Mouse (Mus musculus) embryonic facial prominence, embryonic 12.5 days (tissue): ENCODE data around the gene Cmc1. TPM values are rescaled to one million over a fixed set of nuclear protein-coding genes. Genes with fewer than 3 reads are reported as not detected.
A peak's percentile ranks its signal among the peaks of the same experiment; 100 is the strongest.
"Not testable (repeated sequence)": the region's sequence is repeated elsewhere in the genome, so short reads cannot be mapped to it uniquely, and the experiment has no call there.

ENCODE experiments used
- ATAC-seq: fragments of 200-750 bp; cut with Nextera tagmentation; 2 replicates; pipeline ENCODE4 v1.8.0; 2017; ENCODE audit not compliant: insufficient number of reproducible peaks, insufficient read depth, low FRiP score, low TSS enrichment
- H3K27ac ChIP-seq: fragments of 300-500 bp; sonication (generic); 2 replicates; pipeline ENCODE4 v1.5.1; 2016; ENCODE audit warnings: mild to moderate bottlenecking
- H3K27me3 ChIP-seq: fragments of 300-500 bp; sonication (generic); 2 replicates; pipeline ENCODE4 v1.6.1; 2016; ENCODE audit warnings: mild to moderate bottlenecking, moderate library complexity
- H3K36me3 ChIP-seq: fragments of 300-500 bp; sonication (generic); 2 replicates; pipeline ENCODE4 v1.6.1; 2016; ENCODE audit warnings: mild to moderate bottlenecking
- H3K4me1 ChIP-seq: fragments of 300-500 bp; sonication (generic); 2 replicates; pipeline ENCODE4 v1.6.1; 2016
- H3K4me2 ChIP-seq: fragments of 300-500 bp; sonication (generic); replicated peaks from 2 replicates; pipeline ENCODE4 v1.6.1; 2016; ENCODE audit warnings: mild to moderate bottlenecking, moderate library complexity
- H3K4me3 ChIP-seq: fragments of 300-500 bp; sonication (generic); 2 replicates; pipeline ENCODE4 v1.5.1; 2016; ENCODE audit warnings: mild to moderate bottlenecking
- H3K9ac ChIP-seq: fragments of 300-500 bp; sonication (generic); 2 replicates; pipeline ENCODE4 v1.6.1; 2016; ENCODE audit warnings: mild to moderate bottlenecking, moderate library complexity
- H3K9me3 ChIP-seq: fragments of 300-500 bp; sonication (generic); 2 replicates; pipeline ENCODE4 v1.6.1; 2016; ENCODE audit warnings: mild to moderate bottlenecking, moderate library complexity
- whole genome bisulfite sequencing: fragments of 180-500 bp; shearing (Covaris S2); methylation state at CpG from one replicate; pipeline ENCODE4 v1.1.7; 2016; 5-methylcytosine and 5-hydroxymethylcytosine counted together
- polyA plus RNA-seq: library from polyadenylated mRNA; unstranded; fragments of >200 nt; fragmentation: Nextera tagmentation; extraction: Ambion mirVana; gene quantifications from 2 replicates; pipeline ENCODE4 v1.2.1, GENCODE M21; 2016

The Cmc1 gene
- polyA plus RNA-seq, 1 experiment from 2014 or later: 44.8 TPM

DNA sequence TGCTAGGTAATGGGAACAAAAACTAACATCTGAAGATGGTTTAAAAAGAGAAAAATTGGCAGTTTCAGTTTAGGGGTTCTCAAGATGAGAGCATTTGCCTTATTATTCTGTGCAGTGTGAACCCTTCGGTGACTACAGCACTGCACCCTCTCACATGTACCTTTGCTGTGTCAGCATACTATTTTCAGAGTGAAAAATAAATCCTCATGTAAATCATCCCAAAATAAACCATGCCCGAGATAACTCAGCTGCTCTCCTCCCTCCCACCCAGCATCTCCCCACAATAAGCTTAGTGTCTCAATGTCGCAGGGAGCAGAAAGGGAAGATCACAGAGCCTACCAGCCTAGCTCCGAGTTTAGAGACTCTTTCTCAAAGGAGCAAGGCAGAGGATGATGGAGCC lies 23.1 kb upstream of the Cmc1 start:
- Histone ChIP-seq H3K4me3 (no peak overlapping the region), H3K4me1 (no peaks in the 10 kb centered on the region), H3K36me3 (no peaks in the 10 kb centered on the region), H3K27me3 (no peaks in the 10 kb centered on the region), H3K27ac (no peak overlapping the region), H3K4me2 (no peak overlapping the region), H3K9me3 (0 out of 2 replicates have a peak, but pooled peaks cover 3% of the 10 kb centered on the region), H3K9ac (no peak overlapping the region)
- WGBS: 83% methylated on average over 4 of the region's 4 CpGs
- ATAC-seq: no peak

DNA sequence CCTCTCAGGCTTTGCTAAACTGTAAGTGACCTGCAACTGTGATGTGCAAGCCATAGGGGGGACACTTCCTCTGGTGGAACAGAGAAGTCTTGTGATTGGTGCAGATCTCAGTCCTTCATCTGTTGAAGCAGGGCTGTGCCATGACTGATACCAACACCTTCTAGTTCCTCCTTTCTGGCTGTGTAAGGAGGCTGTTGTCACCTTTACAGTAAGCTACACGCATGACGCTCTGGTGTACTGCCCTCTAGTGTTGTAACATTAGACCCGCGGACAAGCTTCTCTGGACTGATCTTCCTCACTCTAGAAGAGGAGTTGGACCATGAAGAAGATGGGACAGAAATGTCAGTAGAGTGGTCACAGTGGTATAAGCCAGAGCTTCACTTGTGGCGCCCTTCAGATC lies 18.6 kb upstream of the Cmc1 start:
- ATAC-seq: no peak
- Histone ChIP-seq H3K4me1 (no peaks in the 10 kb centered on the region), H3K36me3 (no peaks in the 10 kb centered on the region), H3K4me3 (no peak overlapping the region), H3K9ac (no peak overlapping the region), H3K27ac (no peak overlapping the region), H3K27me3 (no peaks in the 10 kb centered on the region), H3K9me3 (0 out of 2 replicates have a peak, but pooled peaks cover 3% of the 10 kb centered on the region), H3K4me2 (no peak overlapping the region)
- 36% methylated on average over 5 of the region's 5 CpGs for WGBS

- no peaks in the 10 kb centered on the region for H3K36me3 ChIP-seq
- ATAC-seq: no peak
- H3K4me3 ChIP-seq: no peak overlapping the region
- no peak overlapping the region for H3K9ac ChIP-seq
- no peaks in the 10 kb centered on the region for H3K4me1 ChIP-seq
- H3K9me3 ChIP-seq: no peaks in the 10 kb centered on the region
- H3K27ac ChIP-seq: no peak overlapping the region
- no peaks in the 10 kb centered on the region for H3K27me3 ChIP-seq
- WGBS: 91% methylated on average over 6 of the region's 6 CpGs
- no peak overlapping the region for H3K4me2 ChIP-seq
Measured at GRCm38 (mm10) chr9:118167606-118168005, 17.6 kb upstream of the Cmc1 start.

DNA sequence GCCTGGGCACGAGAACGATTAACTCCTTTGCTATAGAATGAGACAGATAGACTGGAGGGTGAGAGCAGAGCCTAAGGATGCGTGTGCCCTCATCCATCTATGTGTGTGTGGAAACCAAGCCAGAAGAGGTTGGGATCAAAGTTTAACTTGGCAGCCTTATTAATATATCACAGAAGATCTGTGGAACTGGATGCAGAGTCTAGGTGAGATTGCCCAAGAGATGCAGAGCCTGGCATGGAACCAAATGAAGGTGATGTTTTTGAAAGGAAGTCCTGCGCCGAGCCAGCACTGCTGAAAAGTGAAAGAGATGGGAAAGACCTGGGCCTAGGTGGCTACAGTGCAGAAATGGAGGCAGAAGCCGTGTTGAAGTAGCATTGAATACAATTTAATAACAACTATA lies 11.6 kb upstream of the Cmc1 start:
- no peak overlapping the region for H3K4me3 ChIP-seq
- no peaks in the 10 kb centered on the region for H3K36me3 ChIP-seq
- no peak overlapping the region for H3K9ac ChIP-seq
- ATAC-seq: no peak
- H3K4me1 ChIP-seq: no peaks in the 10 kb centered on the region
- no peak overlapping the region for H3K4me2 ChIP-seq
- no peak overlapping the region for H3K27ac ChIP-seq
- H3K27me3 ChIP-seq: no peaks in the 10 kb centered on the region
- 93% methylated on average over 6 of the region's 6 CpGs for WGBS
- H3K9me3 ChIP-seq: no peaks in the 10 kb centered on the region

DNA sequence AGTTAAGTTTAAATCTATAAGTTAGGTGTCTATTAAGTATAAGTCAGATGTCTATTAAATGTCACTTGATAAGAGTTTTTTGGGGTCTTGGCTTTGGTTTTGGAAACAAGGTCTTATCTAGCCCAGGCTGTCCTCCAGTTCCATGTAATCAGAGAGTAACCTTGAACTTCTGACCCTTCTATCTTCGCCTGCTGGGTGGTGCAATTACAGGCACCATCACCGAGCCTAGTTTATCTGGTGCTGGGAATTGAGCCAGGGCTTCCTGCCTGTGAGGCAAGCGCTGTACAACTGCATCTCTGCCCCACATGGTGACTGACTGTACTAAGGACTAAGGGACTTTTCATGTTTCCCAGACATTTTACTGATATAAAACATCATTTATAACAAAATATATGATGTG lies 10.0 kb upstream of the Cmc1 start:
- H3K9me3 ChIP-seq: no peaks in the 10 kb centered on the region
- H3K4me2 ChIP-seq: no peak overlapping the region
- no peak for ATAC-seq
- no peaks in the 10 kb centered on the region for H3K4me1 ChIP-seq
- H3K4me3 ChIP-seq: no peak overlapping the region
- no peak overlapping the region for H3K9ac ChIP-seq
- no peak overlapping the region for H3K27ac ChIP-seq
- H3K27me3 ChIP-seq: no peaks in the 10 kb centered on the region
- WGBS: 72% methylated on average over 3 of the region's 3 CpGs
- H3K36me3 ChIP-seq: no peaks in the 10 kb centered on the region

GRCm38 (mm10) chr9:118158201-118158600 lies 8.2 kb upstream of the Cmc1 start:
- Histone ChIP-seq H3K4me1 (no peaks in the 10 kb centered on the region), H3K27ac (no peak overlapping the region), H3K4me3 (no peak overlapping the region), H3K36me3 (no peaks in the 10 kb centered on the region), H3K4me2 (no peak overlapping the region), H3K9me3 (no peaks in the 10 kb centered on the region), H3K27me3 (no peaks in the 10 kb centered on the region), H3K9ac (no peak overlapping the region)
- ATAC-seq: no peak
- WGBS: 93% methylated on average over 4 of the region's 4 CpGs

DNA sequence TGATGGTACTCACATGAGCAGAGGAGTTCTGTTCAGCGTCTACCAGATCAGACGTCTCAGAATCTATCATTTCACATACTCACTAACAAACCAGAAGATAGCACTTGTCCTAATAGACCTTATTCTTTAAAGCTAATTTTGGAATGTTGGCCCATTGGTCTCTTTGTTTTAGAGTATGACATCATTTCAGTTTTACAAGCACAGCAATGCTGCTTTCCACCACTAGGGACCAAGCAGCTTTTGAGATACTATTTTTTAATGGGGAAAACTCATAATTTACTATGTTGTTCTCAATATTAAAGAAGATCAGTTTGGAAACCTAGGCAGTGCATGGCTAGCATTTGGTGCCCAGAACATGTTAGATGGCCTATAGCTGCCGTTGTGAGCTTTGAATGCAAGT lies 7.3 kb upstream of the Cmc1 start:
- no peak overlapping the region for H3K4me2 ChIP-seq
- H3K9me3 ChIP-seq: no peaks in the 10 kb centered on the region
- H3K4me1 ChIP-seq: no peaks in the 10 kb centered on the region
- H3K27me3 ChIP-seq: no peaks in the 10 kb centered on the region
- no peak overlapping the region for H3K4me3 ChIP-seq
- no peak for ATAC-seq
- no peak overlapping the region for H3K27ac ChIP-seq
- 90% methylated on average over 3 of the region's 3 CpGs for WGBS
- no peak overlapping the region for H3K9ac ChIP-seq
- no peaks in the 10 kb centered on the region for H3K36me3 ChIP-seq

DNA sequence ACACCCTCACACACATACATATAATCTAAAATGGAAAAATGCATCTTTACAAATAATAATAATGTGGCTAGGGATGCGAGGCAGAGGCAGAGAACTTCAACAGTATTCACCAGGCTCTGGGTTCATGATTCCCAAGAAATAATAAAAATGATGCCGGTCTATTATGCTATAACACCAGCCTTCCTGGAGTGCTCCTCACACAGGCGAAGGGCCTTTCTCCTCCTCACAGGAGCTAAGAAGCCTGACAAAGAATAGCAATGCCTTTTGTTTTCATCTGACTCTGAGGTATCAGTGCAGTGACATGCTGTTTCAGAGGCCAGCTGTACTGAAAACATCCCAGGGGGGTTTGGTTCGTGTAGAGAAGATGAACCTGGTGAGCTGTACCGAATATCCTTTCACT lies 4.7 kb upstream of the Cmc1 start:
- Histone ChIP-seq H3K4me2 (no peak overlapping the region), H3K4me3 (no peak overlapping the region), H3K4me1 (no peaks in the 10 kb centered on the region), H3K9ac (no peak overlapping the region), H3K9me3 (no peaks in the 10 kb centered on the region), H3K27me3 (no peaks in the 10 kb centered on the region), H3K36me3 (no peaks in the 10 kb centered on the region), H3K27ac (no peak overlapping the region)
- WGBS: 87% methylated on average over 5 of the region's 5 CpGs
- no peak for ATAC-seq

DNA sequence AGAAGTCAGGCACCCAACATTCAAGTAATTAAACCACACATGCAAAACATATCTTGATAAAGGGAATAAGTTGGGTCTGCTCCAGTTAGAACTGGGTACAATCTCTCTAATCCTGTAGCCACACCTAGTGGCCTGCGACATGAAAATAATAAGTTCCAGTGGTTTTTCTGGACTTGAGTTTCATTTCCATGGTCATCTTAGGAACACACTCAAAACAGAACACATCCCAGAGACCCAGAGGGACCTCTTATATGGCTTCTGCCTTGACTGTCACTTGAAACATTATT lies 1.2 kb upstream of the Cmc1 start:
- H3K27ac ChIP-seq: no peak overlapping the region
- no peaks in the 10 kb centered on the region for H3K9me3 ChIP-seq
- H3K4me1 ChIP-seq: peaks cover 7% of the 10 kb centered on the region; the same call in 1 of the 2 replicates
- no peak for ATAC-seq
- WGBS: 89% methylated on average over 1 of the region's 1 CpGs
- H3K9ac ChIP-seq: no peak overlapping the region
- H3K36me3 ChIP-seq: no peaks in the 10 kb centered on the region
- no peaks in the 10 kb centered on the region for H3K27me3 ChIP-seq
- no peak overlapping the region for H3K4me2 ChIP-seq
- no peak overlapping the region for H3K4me3 ChIP-seq

- H3K27ac ChIP-seq: no peak overlapping the region
- H3K36me3 ChIP-seq: no peaks in the 10 kb centered on the region
- 88% methylated on average over 20 of the region's 20 CpGs for WGBS
- H3K27me3 ChIP-seq: no peaks in the 10 kb centered on the region
- no peak overlapping the region for H3K9ac ChIP-seq
- H3K4me3 ChIP-seq: peak overlapping the region; percentile 75
- peak; percentile 35 for ATAC-seq
- H3K4me2 ChIP-seq: peak overlapping the region; percentile 58
- no peaks in the 10 kb centered on the region for H3K9me3 ChIP-seq
- H3K4me1 ChIP-seq: peaks cover 7% of the 10 kb centered on the region; the same call in 1 of the 2 replicates
Measured at GRCm38 (mm10) chr9:118150429-118151220, 648 bp upstream of the Cmc1 start.

- H3K9me3 ChIP-seq, H3K4me1 ChIP-seq, ATAC-seq, H3K4me3 ChIP-seq, H3K27me3 ChIP-seq, H3K9ac ChIP-seq, H3K4me2 ChIP-seq, H3K27ac ChIP-seq: not testable (repeated sequence)
- 84% methylated on average over 3 of the region's 3 CpGs for WGBS
- H3K36me3 ChIP-seq: peaks cover 12% of the 10 kb centered on the region; the same call in 1 of the 2 replicates
Measured at GRCm38 (mm10) chr9:118140356-118140755, 9.6 kb downstream of the Cmc1 start.

DNA sequence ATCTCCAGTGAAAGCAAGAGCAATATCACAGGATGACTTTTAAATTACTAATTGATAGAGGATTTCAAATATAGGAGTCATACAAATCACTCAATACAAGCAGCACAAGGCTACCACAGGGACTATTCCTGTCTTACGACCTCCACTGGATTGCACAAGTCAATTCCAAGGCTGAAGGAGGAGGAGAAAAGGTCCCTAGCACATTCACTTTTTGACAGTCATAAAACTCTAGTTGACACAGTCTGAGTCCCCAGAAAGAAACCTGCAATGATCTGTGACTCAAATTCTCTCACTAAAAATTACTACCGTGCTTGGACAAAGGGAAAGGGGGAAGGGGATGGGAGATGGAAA lies 39.6 kb downstream of the Cmc1 start:
- H3K9me3 ChIP-seq: no peaks in the 10 kb centered on the region
- no peak for ATAC-seq
- H3K36me3 ChIP-seq: no peaks in the 10 kb centered on the region
- 82% methylated on average over 2 of the region's 2 CpGs for WGBS
- no peaks in the 10 kb centered on the region for H3K4me1 ChIP-seq
- H3K4me3 ChIP-seq: no peak overlapping the region
- no peak overlapping the region for H3K9ac ChIP-seq
- H3K27ac ChIP-seq: no peak overlapping the region
- H3K27me3 ChIP-seq: no peaks in the 10 kb centered on the region
- H3K4me2 ChIP-seq: no peak overlapping the region
